Mouse (Mus musculus): ENCODE data around the gene Usp29. TPM values are rescaled to one million over a fixed set of nuclear protein-coding genes. Genes with fewer than 3 reads are reported as not detected.
A peak's percentile ranks its signal among the peaks of the same experiment; 100 is the strongest.
"Not testable (repeated sequence)": the region's sequence is repeated elsewhere in the genome, so short reads cannot be mapped to it uniquely, and the experiment has no call there.

The Usp29 gene
- total RNA-seq, 2 experiments from 2014 or later: 2.8 to 4.0 TPM

DNA sequence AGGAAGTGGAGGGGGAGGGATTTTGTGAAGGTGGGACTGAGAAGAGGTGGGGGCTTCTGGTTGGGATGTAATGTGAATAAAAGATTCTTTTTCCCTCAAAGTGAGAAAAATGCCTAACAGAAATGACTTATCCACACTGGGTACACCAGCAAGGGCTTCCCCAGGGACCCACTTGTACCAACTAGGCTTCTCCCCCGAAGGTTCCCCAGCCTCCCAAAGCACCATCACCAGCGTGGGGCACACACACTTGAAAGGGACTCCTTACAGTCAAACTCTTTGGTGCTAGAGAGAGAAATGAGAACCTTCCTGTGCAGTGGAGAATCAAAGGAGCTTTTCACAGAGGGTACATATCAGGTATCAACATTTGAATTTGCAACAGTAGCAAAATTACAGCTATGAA is 198.9 kb downstream of the Usp29 start:
- DNase-seq: no peak

DNA sequence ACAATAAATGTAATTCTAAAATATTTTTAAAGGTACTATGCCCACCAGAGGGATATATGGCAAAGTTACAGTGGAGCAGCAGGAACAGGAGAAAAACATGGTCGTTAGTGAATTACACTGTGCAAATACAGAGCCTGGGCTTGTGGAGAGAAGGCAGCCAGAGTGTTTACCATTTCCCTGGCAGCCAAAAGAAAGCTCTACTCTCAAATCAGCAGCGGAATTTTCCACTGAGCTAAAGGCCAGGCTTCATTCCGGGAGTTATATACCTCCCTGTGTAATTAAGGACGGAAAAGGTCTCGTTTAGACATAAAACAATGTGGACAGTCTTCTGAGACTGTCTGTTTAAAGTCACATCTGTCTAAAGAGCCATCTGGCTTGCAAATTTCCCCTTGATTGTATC is 204.4 kb downstream of the Usp29 start:
- no peak for DNase-seq

DNA sequence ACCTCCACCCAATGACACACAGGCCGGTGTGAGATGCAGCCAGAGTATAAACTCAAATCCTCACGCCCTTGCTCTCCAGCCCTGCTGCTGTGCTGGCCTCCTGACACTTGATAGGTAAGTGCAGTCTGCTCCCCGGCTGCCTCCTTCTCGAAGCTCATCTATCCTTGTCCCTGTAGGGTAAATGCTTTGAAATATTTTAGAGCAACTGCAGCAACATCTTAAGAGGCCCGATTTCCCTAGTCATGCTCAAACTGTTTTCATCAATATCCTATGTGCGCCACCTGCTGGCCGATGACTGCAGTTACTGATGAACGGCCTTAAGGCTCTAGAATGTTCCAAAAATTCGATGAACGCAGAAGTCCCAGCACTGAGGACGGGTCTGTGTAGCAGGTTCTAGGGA is 206.7 kb downstream of the Usp29 start:
- peak; percentile 83 for DNase-seq

DNA sequence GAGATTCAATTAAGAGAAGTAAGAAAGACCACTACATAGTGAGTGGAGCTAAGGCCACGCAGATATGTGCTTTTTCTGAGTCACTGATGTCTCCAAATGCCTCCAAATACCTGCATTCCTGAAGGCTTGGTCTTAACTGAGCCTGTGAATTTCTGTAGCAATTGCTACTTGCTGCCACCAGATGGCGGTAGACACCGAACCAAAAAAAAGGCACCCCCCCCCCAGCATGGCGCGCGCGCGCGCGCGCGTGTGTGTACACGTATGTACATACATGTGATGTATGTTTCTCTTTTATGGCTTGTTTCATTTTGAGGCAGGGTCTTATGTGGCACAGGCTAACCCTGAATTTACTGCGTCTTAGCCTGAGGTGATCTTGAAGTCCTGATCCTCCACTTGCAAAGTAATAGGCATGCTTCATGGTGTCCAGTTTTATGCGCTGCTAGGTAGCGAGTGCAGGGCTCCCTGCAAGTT is 210.4 kb downstream of the Usp29 start:
- DNase-seq: peak; percentile 10

DNA sequence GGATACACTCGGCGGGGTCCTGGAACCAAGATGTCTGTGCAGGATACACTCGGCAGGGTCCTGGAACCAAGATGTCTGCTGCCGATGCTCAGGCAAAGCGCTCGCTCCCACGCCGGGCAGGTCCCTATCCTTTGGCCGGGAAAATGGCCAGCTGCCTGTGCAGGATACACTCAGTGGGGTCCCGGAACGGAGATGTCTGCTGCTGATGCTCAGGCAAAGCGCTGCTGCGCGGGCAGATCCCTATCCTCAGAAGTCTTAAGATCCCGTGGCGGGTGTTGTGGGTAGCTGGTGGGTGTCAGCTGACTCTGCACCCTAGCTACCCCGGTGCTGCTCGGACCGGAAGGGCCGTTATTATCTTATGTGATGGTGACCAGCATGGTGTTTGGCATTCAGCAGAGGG is 217.7 kb downstream of the Usp29 start:
- DNase-seq: not testable (repeated sequence)

DNA sequence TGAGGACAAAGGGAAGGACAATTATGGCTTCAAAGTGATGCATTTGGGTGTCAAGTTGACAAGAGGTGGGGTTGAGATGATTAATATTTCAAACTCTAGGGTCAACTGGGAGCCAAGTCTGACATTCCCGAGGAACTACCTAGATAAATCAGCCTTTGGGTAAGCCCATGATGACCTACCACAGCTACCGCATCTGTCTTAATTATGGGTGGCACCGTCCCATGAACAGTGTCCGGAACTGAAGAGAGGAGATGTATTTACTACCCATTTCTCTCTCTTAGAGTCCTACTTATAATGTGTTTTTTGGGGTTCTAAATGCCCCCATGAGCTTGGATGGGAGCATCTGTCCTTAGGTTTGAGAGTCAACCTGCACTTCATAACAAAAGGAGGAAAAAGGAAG is 226.2 kb downstream of the Usp29 start:
- no peak for DNase-seq

DNA sequence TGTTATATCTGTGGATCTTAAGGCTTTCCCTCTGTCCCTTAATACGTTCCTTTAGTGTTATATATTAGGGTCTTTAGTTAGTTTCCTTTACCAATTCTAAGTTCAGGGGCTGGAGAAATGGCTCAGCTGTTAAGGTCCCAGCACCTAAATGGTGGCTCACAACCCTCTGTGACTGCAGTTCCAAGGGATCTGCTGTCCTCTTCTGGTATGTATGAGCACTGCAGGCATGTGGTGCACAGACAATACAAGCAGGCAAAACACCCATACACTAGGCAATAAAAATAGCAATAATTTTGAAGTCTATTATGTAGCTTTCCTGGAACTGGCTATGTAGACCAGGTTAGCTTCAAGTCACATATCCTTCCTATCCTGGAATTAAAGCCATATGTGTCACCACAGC is 228.2 kb downstream of the Usp29 start:
- no peak for DNase-seq

DNA sequence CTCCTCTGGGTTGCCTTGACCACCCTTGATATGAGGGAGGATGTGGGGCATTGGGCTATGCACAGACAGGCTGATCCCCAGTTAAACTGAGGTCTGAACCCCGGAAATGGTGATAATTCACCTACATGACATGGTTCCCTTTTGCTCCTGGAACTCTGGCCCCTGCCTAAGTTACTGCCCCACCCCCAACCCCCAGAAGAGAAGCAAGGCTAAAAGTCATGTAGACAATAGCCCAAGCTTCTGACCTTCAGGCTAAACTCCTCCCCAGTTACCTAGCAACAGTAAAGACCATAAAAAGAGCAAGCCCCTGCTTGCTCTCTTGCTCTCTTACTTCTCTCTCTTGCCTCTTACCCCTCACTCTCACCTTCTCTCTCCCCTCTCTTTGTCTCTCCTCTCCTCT is 243.2 kb downstream of the Usp29 start:
- no peak for DNase-seq

DNA sequence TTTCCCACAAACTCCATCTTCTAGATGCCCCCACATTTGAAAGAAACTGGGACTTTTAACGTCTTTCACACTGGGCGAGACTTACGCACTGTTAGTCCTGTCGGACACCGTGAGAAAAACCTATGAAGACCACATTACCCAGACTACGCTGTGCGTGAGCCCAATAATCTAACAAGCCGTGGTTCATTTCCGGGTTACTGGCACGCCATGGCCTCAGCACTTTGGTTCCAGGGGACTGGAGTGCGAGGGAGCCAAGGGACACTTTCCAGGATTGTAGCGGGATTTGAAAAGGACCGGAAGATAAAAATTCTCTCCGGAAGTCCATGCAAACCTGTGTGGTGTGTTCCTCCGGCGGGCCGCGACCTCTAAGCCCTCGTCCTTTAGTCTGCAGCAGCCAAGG is 246.5 kb downstream of the Usp29 start:
- no peak for DNase-seq

DNA sequence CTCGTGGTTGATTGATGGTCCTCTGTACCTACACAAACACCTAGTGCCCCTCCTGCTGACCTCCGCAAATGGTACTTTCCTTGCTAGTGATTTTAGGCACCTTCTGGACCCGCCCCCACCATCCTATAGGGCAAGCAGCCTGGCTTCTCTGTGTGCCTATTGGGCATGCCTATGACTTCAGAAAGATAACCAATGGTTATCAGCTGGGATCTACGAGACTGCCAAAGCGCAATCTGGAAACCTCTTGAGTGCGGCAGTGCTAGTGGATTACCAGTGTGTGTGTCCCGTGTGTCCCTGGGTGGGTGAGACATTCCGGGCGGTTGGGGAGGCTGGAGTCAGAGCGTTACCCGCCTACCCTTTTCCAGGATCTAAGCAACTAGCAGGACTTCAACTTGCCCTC is 264.9 kb downstream of the Usp29 start, which contains the start of gene Aurkc:
TSS of gene Aurkc (plus strand) at position 50 of the 400 bp plus-strand sequence.
- DNase-seq: not testable (repeated sequence)

DNA sequence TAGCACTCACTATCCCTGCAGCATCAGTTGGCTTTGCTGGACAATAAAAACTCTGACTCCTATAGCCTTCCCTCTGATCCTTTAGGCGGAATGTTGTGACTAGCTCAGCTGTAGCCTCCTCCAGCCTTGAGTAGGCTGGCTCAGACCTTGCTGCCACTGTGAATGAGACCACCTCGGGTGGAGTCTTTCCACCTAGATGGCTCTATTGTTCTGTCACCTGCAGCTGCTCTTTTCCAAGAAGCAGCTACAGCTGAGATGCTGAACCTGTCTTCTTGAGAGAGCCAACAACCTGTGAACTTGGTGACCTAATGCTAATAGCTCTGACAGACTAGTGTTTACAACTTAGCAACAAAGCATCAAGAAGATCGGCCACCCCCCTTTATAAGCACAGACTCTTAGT is 268.5 kb downstream of the Usp29 start:
- DNase-seq: not testable (repeated sequence)

DNA sequence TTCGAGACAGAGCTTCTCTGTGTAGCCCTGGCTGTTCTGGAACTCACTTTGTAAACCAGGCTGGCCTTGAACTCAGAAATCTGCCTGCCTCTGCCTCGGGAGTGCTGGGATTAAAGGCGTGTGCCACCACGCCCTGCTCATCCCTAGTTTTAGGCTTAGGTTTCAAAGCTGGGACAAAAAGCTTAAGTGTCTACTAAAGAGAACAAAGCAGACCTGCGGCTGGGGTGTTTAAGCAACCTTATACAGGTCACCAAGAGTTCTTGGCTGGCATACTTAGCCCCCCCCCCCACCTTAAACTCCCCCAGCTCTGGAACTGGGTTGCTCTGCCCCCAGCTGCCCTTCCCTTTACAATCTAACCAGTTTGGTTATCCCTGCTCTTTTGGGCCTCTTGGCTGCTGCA is 275.1 kb downstream of the Usp29 start:
- not testable (repeated sequence) for DNase-seq

Small RNAs within 50 kb of the gene (microRNA-seq; reads per million reads assigned to microRNA genes)
- 122 reads per million, percentile 47 among the genes with 10 or more reads in this experiment for gene Mir3099

Other genes starting within 250 kb of the Usp29 start
- gene Olfr5, start 243.6 kb upstream of the Usp29 start, total RNA-seq (2021): not detected
- not detected for gene Olfr1347, start 230.8 kb upstream of the Usp29 start, total RNA-seq (2021)
- not detected for gene Olfr1348, start 221.8 kb upstream of the Usp29 start, total RNA-seq (2021)
- gene Olfr1349, start 207.6 kb upstream of the Usp29 start, total RNA-seq (2021): not detected
- gene Olfr1350, start 165.7 kb upstream of the Usp29 start, total RNA-seq (2021): not detected
- gene Zim1, start 34.1 kb upstream of the Usp29 start, total RNA-seq (2021): 10 to 100 TPM; 28.9 to 33.8 TPM
- gene Peg3, start 147 bp upstream of the Usp29 start, total RNA-seq (2021): 100 to 1,000 TPM in 1 of 2 experiments, 10 to 100 TPM in 1; 97.3 to 102 TPM